Mouse (Mus musculus) hindbrain, embryonic 11.5 days (tissue): ENCODE results near the gene Btn1a1. TPM values are rescaled to one million over a fixed set of nuclear protein-coding genes. Genes with fewer than 3 reads are reported as not detected.
A peak's percentile ranks its signal among the peaks of the same experiment; 100 is the strongest.

Experiments used
- ATAC-seq: fragments of 200-750 bp; cut with Nextera tagmentation; 2 replicates; pipeline ENCODE4 v1.8.0; 2017; ENCODE audit warnings: mild to moderate bottlenecking, moderate TSS enrichment, moderate library complexity; ENCODE audit not compliant: low FRiP score
- DNase-seq: peaks from one replicate; pipeline ENCODE4 v3.0.0-alpha.2; 2015; ENCODE audit warnings: low spot score
- H3K27ac ChIP-seq: fragments of 300-500 bp; sonication (generic); 2 replicates; pipeline ENCODE4 v1.5.1; 2014; ENCODE audit warnings: mild to moderate bottlenecking, low read depth, low read length
- H3K27me3 ChIP-seq: fragments of 300-500 bp; sonication (generic); 2 replicates; pipeline ENCODE4 v1.6.1; 2014; ENCODE audit warnings: mild to moderate bottlenecking, low read length, moderate library complexity, mixed read lengths; ENCODE audit not compliant: control insufficient read depth, insufficient read depth
- H3K36me3 ChIP-seq: fragments of 300-500 bp; sonication (generic); 2 replicates; pipeline ENCODE4 v1.6.1; 2014; ENCODE audit warnings: mild to moderate bottlenecking, low read length, moderate library complexity, mixed read lengths; ENCODE audit not compliant: control insufficient read depth, insufficient read depth
- H3K4me1 ChIP-seq: fragments of 300-500 bp; sonication (generic); replicated peaks from 2 replicates; pipeline ENCODE4 v1.6.1; 2014; ENCODE audit warnings: low read length, mixed read lengths; ENCODE audit not compliant: control insufficient read depth, insufficient read depth
- H3K4me2 ChIP-seq: fragments of 300-500 bp; sonication (generic); replicated peaks from 2 replicates; pipeline ENCODE4 v1.6.1; 2014; ENCODE audit warnings: mild to moderate bottlenecking, low read depth, low read length
- H3K4me3 ChIP-seq: fragments of 300-500 bp; sonication (generic); 2 replicates; pipeline ENCODE4 v1.5.1; 2014; ENCODE audit warnings: low read depth, low read length
- H3K9ac ChIP-seq: fragments of 300-500 bp; sonication (generic); 2 replicates; pipeline ENCODE4 v1.6.1; 2014; ENCODE audit warnings: low read depth, low read length
- H3K9me3 ChIP-seq: fragments of 300-500 bp; sonication (generic); 2 replicates; pipeline ENCODE4 v1.6.1; 2016; ENCODE audit warnings: low read length; ENCODE audit not compliant: control insufficient read depth
- WGBS: fragments of 180-500 bp; shearing (Covaris S2); extraction: QIAGEN DNeasy Blood & Tissue Kit; methylation state at CpG from one replicate; pipeline ENCODE4 v1.1.7; 2014; 5-methylcytosine and 5-hydroxymethylcytosine counted together
- polyA plus RNA-seq: library from polyadenylated mRNA; unstranded; fragments of >200 nt; fragmentation: Nextera tagmentation; extraction: Ambion mirVana; gene quantifications from 2 replicates; pipeline ENCODE4 v1.2.1, GENCODE M21; 2014

Btn1a1 gene
- polyA plus RNA-seq, 1 experiment from 2014 or later: not detected

DNA sequence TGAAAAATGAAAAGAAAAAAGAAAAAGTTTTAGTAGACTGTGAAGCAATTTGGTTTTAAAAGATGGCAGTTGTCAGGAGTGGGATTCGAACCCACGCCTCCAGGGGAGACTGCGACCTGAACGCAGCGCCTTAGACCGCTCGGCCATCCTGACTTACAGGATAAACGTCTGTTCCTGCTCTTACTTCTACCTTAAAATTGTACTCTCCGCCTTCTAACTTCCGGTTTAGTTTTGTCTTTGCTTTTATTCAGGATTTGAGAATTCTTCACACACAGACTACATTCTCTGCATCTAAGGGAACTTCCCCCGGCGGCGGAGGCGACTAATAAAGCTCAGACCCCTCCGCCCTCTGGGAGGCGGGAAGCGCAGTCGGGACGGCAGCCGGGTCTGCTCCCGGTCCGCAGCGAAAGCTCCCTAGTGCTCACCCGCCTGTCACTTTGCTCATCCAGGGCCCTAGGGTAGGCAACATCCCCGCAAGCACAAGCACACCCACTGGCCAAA is 12.3 kb downstream of the Btn1a1 start:
- Histone ChIP-seq H3K9me3 (no peaks in the 10 kb centered on the region), H3K4me2 (peak overlapping the region; percentile 41), H3K4me3 (peak overlapping the region; percentile 68), H3K27me3 (no peaks in the 10 kb centered on the region), H3K27ac (peak overlapping the region; percentile 59; the same call in 1 of the 2 replicates), H3K9ac (peak overlapping the region; percentile 63), H3K4me1 (no peaks in the 10 kb centered on the region), H3K36me3 (no peaks in the 10 kb centered on the region)
- DNase-seq (peak; percentile 89), ATAC-seq (peak; percentile 89)
- under 1% methylated on average over 25 of the region's 25 CpGs for WGBS

DNA sequence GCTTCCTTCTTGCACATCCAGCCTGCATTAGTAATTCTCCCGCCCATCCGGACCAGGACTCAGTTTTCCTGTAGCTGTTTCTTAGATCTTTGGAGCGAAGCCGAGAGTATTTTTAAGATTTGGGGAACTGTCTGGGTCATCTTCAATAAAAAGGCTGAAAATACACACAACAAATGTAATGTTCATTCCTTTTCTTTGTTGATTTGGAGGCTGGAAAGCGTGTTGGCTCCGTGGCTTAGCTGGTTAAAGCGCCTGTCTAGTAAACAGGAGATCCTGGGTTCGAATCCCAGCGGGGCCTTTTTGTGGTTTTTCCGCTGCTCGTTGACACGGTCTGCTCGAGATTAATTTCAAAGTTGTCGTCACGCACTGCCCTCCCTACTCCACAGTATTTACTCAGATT is 15.3 kb downstream of the Btn1a1 start:
- WGBS: under 1% methylated on average over 15 of the region's 15 CpGs
- no peaks in the 10 kb centered on the region for H3K4me1 ChIP-seq
- H3K27me3 ChIP-seq: no peaks in the 10 kb centered on the region
- no peak overlapping the region for H3K27ac ChIP-seq
- ATAC-seq (no peak; the same call in 1 of the 2 replicates), DNase-seq (peak; percentile 94)
- peak overlapping the region; percentile 55; the same call in 1 of the 2 replicates for H3K9ac ChIP-seq
- H3K4me2 ChIP-seq: peak overlapping the region; percentile 44; the same call in 1 of the 2 replicates
- H3K9me3 ChIP-seq: no peaks in the 10 kb centered on the region
- H3K4me3 ChIP-seq: peak overlapping the region; percentile 46
- no peaks in the 10 kb centered on the region for H3K36me3 ChIP-seq

DNA sequence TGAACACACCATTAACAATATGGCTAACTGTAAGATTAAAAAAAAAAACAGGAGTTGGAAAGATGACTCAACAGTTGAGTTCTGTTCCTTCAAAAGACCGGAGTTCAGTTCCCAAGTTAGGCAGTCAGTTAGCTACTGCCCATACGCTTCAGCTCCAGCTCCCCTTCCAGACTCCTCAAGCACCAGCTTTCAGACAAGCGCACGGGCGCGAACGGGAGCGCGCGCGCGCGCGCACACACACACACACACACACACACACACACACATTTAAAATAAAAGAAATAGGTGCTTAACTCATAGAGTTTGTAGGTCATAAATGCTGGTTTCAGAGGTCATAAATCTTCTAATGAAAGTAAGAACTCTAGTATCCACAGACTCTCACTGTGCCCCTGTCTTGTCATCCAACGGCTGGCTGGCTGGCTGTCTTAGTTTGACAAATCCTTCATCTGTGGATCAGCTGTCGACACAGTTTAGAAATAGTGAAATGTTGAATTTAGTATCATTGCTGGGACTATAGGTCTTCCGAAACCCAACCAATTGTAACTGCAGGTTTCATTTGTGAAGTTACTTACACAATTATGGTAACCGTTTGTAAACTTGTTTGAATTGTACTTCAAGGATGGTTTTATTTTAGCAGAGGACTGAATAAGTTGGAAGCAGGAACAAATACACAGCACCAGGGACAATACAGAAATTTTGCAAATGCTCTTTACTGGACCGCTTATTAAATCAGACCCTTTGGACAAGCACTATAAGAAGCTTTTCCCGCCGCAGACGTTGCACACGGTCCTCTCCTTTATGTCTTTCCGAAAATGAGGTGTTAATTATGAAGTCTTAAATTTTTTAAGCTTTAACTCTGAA is 16.2 kb downstream of the Btn1a1 start:
- Histone ChIP-seq H3K27me3 (no peaks in the 10 kb centered on the region), H3K9ac (peak overlapping the region; percentile 34; the same call in 1 of the 2 replicates), H3K4me2 (peak overlapping the region; percentile 44), H3K4me3 (peak overlapping the region; percentile 46), H3K9me3 (no peaks in the 10 kb centered on the region), H3K36me3 (no peaks in the 10 kb centered on the region), H3K4me1 (no peaks in the 10 kb centered on the region), H3K27ac (no peak overlapping the region)
- no peak for ATAC-seq
- peak; percentile 82 for DNase-seq
- WGBS: 1% methylated on average over 24 of the region's 24 CpGs

DNA sequence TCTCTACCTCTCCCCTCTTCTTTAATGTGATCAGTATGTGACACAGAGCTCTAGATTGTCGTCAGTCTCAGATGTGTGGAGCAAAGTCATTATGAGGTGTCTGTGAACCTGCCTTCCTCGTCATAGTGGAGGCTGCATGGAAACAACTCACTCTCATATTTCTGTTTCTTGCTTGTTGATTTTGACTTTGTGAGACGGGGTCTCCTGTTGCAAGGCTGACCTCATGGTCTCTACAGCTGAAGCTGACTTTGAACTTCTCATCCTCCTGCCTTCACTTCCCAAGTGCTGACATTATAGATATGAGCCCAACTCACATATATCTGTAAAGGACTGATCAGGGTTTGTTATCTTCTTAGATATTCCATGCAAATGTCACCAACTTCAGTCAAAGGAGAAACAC is 16.9 kb downstream of the Btn1a1 start:
- Histone ChIP-seq H3K27me3 (no peaks in the 10 kb centered on the region), H3K9me3 (no peaks in the 10 kb centered on the region), H3K4me2 (no peak overlapping the region), H3K27ac (no peak overlapping the region), H3K9ac (no peak overlapping the region), H3K4me3 (0 out of 2 replicates have a peak overlapping the region, but pooled peaks have one; percentile 46), H3K36me3 (no peaks in the 10 kb centered on the region), H3K4me1 (no peaks in the 10 kb centered on the region)
- ATAC-seq (no peak), DNase-seq (no peak)
- WGBS: 44% methylated on average over 3 of the region's 3 CpGs

DNA sequence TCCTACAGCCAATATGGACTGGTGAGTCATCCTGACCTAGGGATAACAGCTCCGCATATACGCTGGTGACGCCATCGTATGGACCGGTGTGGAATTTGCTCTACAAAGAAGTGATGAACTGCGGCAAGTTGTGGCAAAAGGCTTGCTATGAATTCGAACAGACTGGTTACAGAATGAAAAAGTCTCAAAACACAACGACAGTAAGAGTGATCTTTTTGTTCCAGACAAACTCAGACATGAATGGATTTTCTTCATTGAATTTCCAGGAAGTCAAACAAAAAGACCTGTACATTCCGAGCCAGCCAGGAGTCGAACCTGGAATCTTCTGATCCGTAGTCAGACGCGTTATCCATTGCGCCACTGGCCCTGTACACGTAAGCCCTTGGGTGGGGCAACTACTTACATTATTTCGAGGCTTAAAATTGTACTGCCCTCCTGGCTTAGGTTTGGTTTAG is 19.2 kb downstream of the Btn1a1 start:
- Histone ChIP-seq H3K4me2 (peak overlapping the region; percentile 48), H3K4me3 (peak overlapping the region; percentile 51), H3K9me3 (no peaks in the 10 kb centered on the region), H3K27me3 (no peaks in the 10 kb centered on the region), H3K4me1 (no peaks in the 10 kb centered on the region), H3K36me3 (no peaks in the 10 kb centered on the region), H3K9ac (peak overlapping the region; percentile 56), H3K27ac (0 out of 2 replicates have a peak overlapping the region, but pooled peaks have one; percentile 27)
- ATAC-seq (peak; percentile 76), DNase-seq (peak; percentile 91)
- under 1% methylated on average over 16 of the region's 16 CpGs for WGBS

DNA sequence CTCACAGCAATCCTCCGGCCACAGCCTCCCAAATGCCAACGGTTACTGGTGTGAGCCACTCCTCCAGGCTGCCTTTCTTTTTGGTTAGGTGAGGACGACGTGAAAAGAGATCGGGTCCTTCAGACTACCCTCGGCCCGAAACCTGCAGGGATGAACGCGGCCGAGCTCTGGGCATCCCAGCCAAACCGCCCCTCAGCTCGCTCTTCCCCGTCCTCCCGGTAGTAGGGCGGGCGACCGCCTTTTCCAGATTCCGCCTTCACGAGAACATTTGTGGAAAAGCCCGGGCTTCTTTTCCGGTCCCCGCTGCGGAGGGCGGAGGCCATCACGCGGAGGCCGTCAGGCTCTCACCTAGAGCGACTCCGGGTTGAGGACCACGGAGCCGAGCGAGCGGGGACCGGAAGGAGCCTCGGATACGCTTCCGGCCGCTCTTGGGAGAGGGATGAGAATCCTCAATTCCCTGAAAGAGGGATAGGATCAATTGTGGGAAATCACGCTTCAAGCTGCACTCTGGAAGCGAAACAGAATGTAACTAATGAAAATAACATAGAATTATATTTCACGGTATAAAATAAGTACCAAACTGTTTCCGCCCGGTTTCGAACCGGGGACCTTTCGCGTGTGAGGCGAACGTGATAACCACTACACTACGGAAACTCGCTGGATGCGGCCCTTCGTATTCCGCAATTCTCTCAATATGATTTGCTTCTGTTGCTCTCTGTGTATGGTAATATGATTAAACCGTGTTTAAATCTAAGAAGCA is 20.0 kb downstream of the Btn1a1 start:
- ATAC-seq (peak; percentile 93), DNase-seq (peak; percentile 96)
- Histone ChIP-seq H3K27ac (peak overlapping the region; percentile 93), H3K9me3 (no peaks in the 10 kb centered on the region), H3K27me3 (no peaks in the 10 kb centered on the region), H3K36me3 (no peaks in the 10 kb centered on the region), H3K9ac (peak overlapping the region; percentile 64), H3K4me3 (peak overlapping the region; percentile 51), H3K4me2 (peak overlapping the region; percentile 38), H3K4me1 (no peaks in the 10 kb centered on the region)
- under 1% methylated on average over 55 of the region's 55 CpGs for WGBS

DNA sequence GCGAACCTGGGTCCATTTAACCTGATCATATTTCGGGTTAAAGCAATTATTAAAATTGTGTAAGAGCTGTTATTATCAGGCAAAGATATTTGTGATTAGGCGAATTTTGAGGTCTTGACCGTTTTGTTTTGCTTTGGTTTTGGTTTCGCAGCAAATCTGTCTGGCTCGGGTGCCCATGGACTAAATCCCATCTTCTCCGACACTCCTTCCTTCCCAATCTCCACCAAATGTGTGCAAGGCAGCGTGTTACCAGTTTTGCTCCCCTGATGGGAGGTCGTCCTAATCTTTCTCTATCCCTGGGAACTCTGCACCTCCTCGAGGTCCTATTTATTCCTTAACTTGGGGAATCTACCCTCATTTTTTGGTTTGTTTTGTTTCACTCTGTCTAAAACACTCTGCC is 20.5 kb downstream of the Btn1a1 start:
- ATAC-seq (0 out of 2 replicates have a peak, but pooled peaks have one; percentile 0), DNase-seq (no peak)
- Histone ChIP-seq H3K9me3 (no peaks in the 10 kb centered on the region), H3K4me3 (peak overlapping the region; percentile 51), H3K9ac (peak overlapping the region; percentile 64), H3K4me2 (peak overlapping the region; percentile 38), H3K4me1 (no peaks in the 10 kb centered on the region), H3K27me3 (no peaks in the 10 kb centered on the region), H3K27ac (peak overlapping the region; percentile 93), H3K36me3 (no peaks in the 10 kb centered on the region)
- 2% methylated on average over 10 of the region's 10 CpGs for WGBS

DNA sequence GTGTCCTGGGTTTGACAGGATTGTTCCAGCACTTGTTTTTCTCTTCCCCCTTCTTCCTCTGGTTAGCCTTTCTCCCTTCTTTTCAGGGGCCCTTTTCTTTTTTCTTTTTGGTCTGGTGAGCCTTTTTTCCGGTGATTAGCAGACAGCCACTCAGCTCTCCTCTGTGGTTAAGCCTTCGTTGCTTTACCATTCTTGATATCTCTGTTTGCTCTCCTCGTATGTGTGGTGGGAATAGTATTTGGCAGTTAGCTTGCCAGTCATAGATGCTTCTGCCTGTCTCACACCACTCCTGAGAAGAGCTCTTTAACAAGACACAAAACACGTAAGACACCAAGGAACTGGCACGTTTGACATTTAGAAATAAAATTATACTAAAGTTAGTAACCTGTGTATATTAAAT is 21.2 kb downstream of the Btn1a1 start:
- Histone ChIP-seq H3K36me3 (no peaks in the 10 kb centered on the region), H3K4me1 (no peaks in the 10 kb centered on the region), H3K9me3 (no peaks in the 10 kb centered on the region), H3K27ac (no peak overlapping the region), H3K9ac (0 out of 2 replicates have a peak overlapping the region, but pooled peaks have one; percentile 16), H3K27me3 (no peaks in the 10 kb centered on the region), H3K4me2 (peak overlapping the region; percentile 38; the same call in 1 of the 2 replicates), H3K4me3 (peak overlapping the region; percentile 4; the same call in 1 of the 2 replicates)
- ATAC-seq (no peak), DNase-seq (no peak)
- 55% methylated on average over 5 of the region's 5 CpGs for WGBS
